Mouse (Mus musculus): ENCODE results near the gene Pomc. TPM values are rescaled to one million over a fixed set of nuclear protein-coding genes. Genes with fewer than 3 reads are reported as not detected.

Gene Pomc
- polyA plus RNA-seq (2015; fragmentation: Nextera tagmentation; extraction: Ambion mirVana), result 0.46 and 1.1 TPM in 2 replicates

GRCm38 (mm10) chr12:3954651-3955050 is at the start of gene Pomc:
Gene Pomc, plus strand, starts transcription at chr12:3954951.

Other genes starting within 250 kb of the Pomc start
- 26.4 and 34.4 TPM in 2 replicates for gene Dnmt3a, start 148.9 kb upstream of the Pomc start, polyA plus RNA-seq (2015; fragmentation: Nextera tagmentation; extraction: Ambion mirVana)
- 0.72 and 1.2 TPM in 2 replicates for gene Efr3b, start 84.0 kb downstream of the Pomc start, polyA plus RNA-seq (2015; fragmentation: Nextera tagmentation; extraction: Ambion mirVana)
- 2.1 and 2.8 TPM in 2 replicates for gene Dnajc27, start 127.6 kb downstream of the Pomc start, polyA plus RNA-seq (2015; fragmentation: Nextera tagmentation; extraction: Ambion mirVana)
- 1.6 and 2.7 TPM in 2 replicates for gene Adcy3, start 178.2 kb downstream of the Pomc start, polyA plus RNA-seq (2015; fragmentation: Nextera tagmentation; extraction: Ambion mirVana)